Mouse (Mus musculus) MEL (cell line): ENCODE measurements at regions not wholly inside any gene's neighbourhood (a gene's known extent, or its start where the extent isn't known, plus 50 kb on each side); places are given as distances from the start of the nearest gene placed in this dataset.

Experiments used
- DNase-seq: peaks from one replicate; pipeline ENCODE4 v3.0.0; 2011; ENCODE audit warnings: low read depth, low spot score
- H3K27ac ChIP-seq: 2 replicates; pipeline ENCODE4 v1.5.1; 2012; ENCODE audit warnings: low read depth, mild to moderate bottlenecking, control low read depth, low read length, moderate library complexity; ENCODE audit not compliant: control insufficient read depth
- H3K27me3 ChIP-seq, 2 experiments: fragments of 150-350 bp in 1 of 2; sonication (generic) in 1 of 2; 2 replicates each; pipeline ENCODE4 v1.6.1; 2012; ENCODE audit warnings: low read length in 2 of 2, mild to moderate bottlenecking in 2 of 2, improper control_type of control experiment in 1 of 2, moderate library complexity in 1 of 2; ENCODE audit not compliant: insufficient read depth in 2 of 2, control insufficient read depth in 1 of 2
- H3K36me3 ChIP-seq, 2 experiments: 2 replicates each; pipeline ENCODE4 v1.6.1; 2012 to 2014; ENCODE audit warnings: low read length in 2 of 2, improper control_type of control experiment in 1 of 2, inconsistent platforms in 1 of 2, mild to moderate bottlenecking in 1 of 2; ENCODE audit not compliant: insufficient read depth in 2 of 2, control insufficient read depth in 1 of 2
- H3K4me1 ChIP-seq, 2 experiments: fragments of 150-350 bp in 1 of 2; sonication (generic) in 1 of 2; 2 replicates each; pipeline ENCODE4 v1.6.1; 2012; ENCODE audit warnings: low read length in 2 of 2, improper control_type of control experiment in 1 of 2, mild to moderate bottlenecking in 1 of 2; ENCODE audit not compliant: insufficient read depth in 2 of 2, control insufficient read depth in 1 of 2
- H3K4me3 ChIP-seq, 2 experiments: fragments of 150-350 bp in 1 of 2; sonication (generic) in 1 of 2; 2 replicates each; pipeline ENCODE4 v1.5.1; 2012; ENCODE audit warnings: low read depth in 2 of 2, low read length in 2 of 2, mild to moderate bottlenecking in 2 of 2, moderate library complexity in 2 of 2, control low read depth in 1 of 2, improper control_type of control experiment in 1 of 2; ENCODE audit not compliant: control insufficient read depth in 1 of 2, insufficient read depth in 1 of 2
- H3K79me2 ChIP-seq: 2 replicates; pipeline ENCODE4 v1.6.1; 2012; ENCODE audit warnings: mild to moderate bottlenecking, low read length, moderate library complexity; ENCODE audit not compliant: control insufficient read depth, poor library complexity, insufficient read depth
- H3K9ac ChIP-seq: 2 replicates; pipeline ENCODE4 v1.6.1; 2012; ENCODE audit warnings: low read depth, mild to moderate bottlenecking, control low read depth, low read length, moderate library complexity; ENCODE audit not compliant: control insufficient read depth, poor library complexity, severe bottlenecking
- H3K9me3 ChIP-seq: fragments of 150-350 bp; sonication (generic); replicated peaks from 2 replicates; pipeline ENCODE4 v1.6.1; 2012; ENCODE audit warnings: mild to moderate bottlenecking, low read length, improper control_type of control experiment, moderate library complexity; ENCODE audit not compliant: insufficient read depth
- BHLHE40 ChIP-seq: IDR thresholded peaks from 2 replicates; pipeline ENCODE4 v1.6.1; 2012; ENCODE audit warnings: low read depth, mild to moderate bottlenecking, inconsistent platforms, low read length, improper control_type of control experiment, borderline replicate concordance
- CHD1 ChIP-seq: IDR thresholded peaks from 2 replicates; pipeline ENCODE4 v1.6.1; 2012; ENCODE audit warnings: low read depth, mild to moderate bottlenecking, inconsistent platforms, low read length, improper control_type of control experiment
- CHD2 ChIP-seq: IDR thresholded peaks from 2 replicates; pipeline ENCODE4 v1.6.1; 2011; ENCODE audit warnings: low read length, improper control_type of control experiment
- CTCF ChIP-seq, 3 experiments: IDR thresholded peaks in 2 of 3; conservative IDR thresholded peaks in 1 of 3; 2 replicates each; pipeline ENCODE4 v1.5.1; 2011 to 2012; ENCODE audit warnings: low read length in 3 of 3, low read depth in 2 of 3, mild to moderate bottlenecking in 2 of 3, improper control_type of control experiment in 1 of 3, inconsistent platforms in 1 of 3, mixed read lengths in 1 of 3, moderate library complexity in 1 of 3; ENCODE audit not compliant: control insufficient read depth in 1 of 3, insufficient read depth in 1 of 3, poor library complexity in 1 of 3, severe bottlenecking in 1 of 3
- ELF1 ChIP-seq: IDR thresholded peaks from 2 replicates; pipeline ENCODE4 v1.6.1; 2014; ENCODE audit warnings: low read depth, mild to moderate bottlenecking, inconsistent platforms, low read length, improper control_type of control experiment, moderate library complexity
- ETS1 ChIP-seq: IDR thresholded peaks from 2 replicates; pipeline ENCODE4 v1.6.1; 2012; ENCODE audit warnings: low read depth, mild to moderate bottlenecking, inconsistent platforms, low read length, improper control_type of control experiment, moderate library complexity
- GATA1 ChIP-seq: IDR thresholded peaks from 2 replicates; pipeline ENCODE4 v1.6.1; 2011; ENCODE audit warnings: low read depth, low read length, improper control_type of control experiment
- HCFC1 ChIP-seq: IDR thresholded peaks from 2 replicates; pipeline ENCODE4 v1.6.1; 2012; ENCODE audit warnings: low read depth, mild to moderate bottlenecking, inconsistent platforms, low read length, improper control_type of control experiment, moderate library complexity
- JUND ChIP-seq: IDR thresholded peaks from 2 replicates; pipeline ENCODE4 v1.6.1; 2011; ENCODE audit warnings: low read depth, mild to moderate bottlenecking, improper control_type of control experiment, low read length
- MAX ChIP-seq: IDR thresholded peaks from 2 replicates; pipeline ENCODE4 v1.6.1; 2011; ENCODE audit warnings: low read length, improper control_type of control experiment
- MAZ ChIP-seq: IDR thresholded peaks from 2 replicates; pipeline ENCODE4 v1.6.1; 2012; ENCODE audit warnings: low read depth, mild to moderate bottlenecking, inconsistent platforms, low read length, improper control_type of control experiment
- MEF2A ChIP-seq: IDR thresholded peaks from 2 replicates; pipeline ENCODE4 v1.6.1; 2014; ENCODE audit warnings: low read depth, mild to moderate bottlenecking, inconsistent platforms, low read length, improper control_type of control experiment; ENCODE audit not compliant: poor library complexity, insufficient replicate concordance, severe bottlenecking; ENCODE audit errors: extremely low read depth
- NELFE ChIP-seq: IDR thresholded peaks from 2 replicates; pipeline ENCODE4 v1.6.1; 2011; ENCODE audit warnings: low read depth, low read length, improper control_type of control experiment
- POLR2AphosphoS2 ChIP-seq: IDR thresholded peaks from 2 replicates; pipeline ENCODE4 v1.6.1; 2011; ENCODE audit warnings: low read length, improper control_type of control experiment
- RCOR1 ChIP-seq: IDR thresholded peaks from 2 replicates; pipeline ENCODE4 v1.6.1; 2012; ENCODE audit warnings: low read depth, mild to moderate bottlenecking, inconsistent platforms, low read length, improper control_type of control experiment
- SIN3A ChIP-seq: IDR thresholded peaks from 2 replicates; pipeline ENCODE4 v1.6.1; 2012; ENCODE audit warnings: low read length, improper control_type of control experiment, inconsistent platforms
- TBP ChIP-seq: IDR thresholded peaks from 2 replicates; pipeline ENCODE4 v1.8.0; 2011; ENCODE audit warnings: low read depth, low read length, improper control_type of control experiment
- TCF12 ChIP-seq: IDR thresholded peaks from 2 replicates; pipeline ENCODE4 v1.6.1; 2014; ENCODE audit warnings: low read depth, mild to moderate bottlenecking, inconsistent platforms, low read length, improper control_type of control experiment, moderate library complexity
- UBTF ChIP-seq: IDR thresholded peaks from 2 replicates; pipeline ENCODE4 v1.6.1; 2012; ENCODE audit warnings: low read depth, mild to moderate bottlenecking, inconsistent platforms, low read length, improper control_type of control experiment, moderate library complexity, borderline replicate concordance; ENCODE audit not compliant: insufficient read depth
- ZC3H11A ChIP-seq: IDR thresholded peaks from 2 replicates; pipeline ENCODE4 v1.6.1; 2012; ENCODE audit warnings: low read depth, mild to moderate bottlenecking, inconsistent platforms, low read length, improper control_type of control experiment
- ZMIZ1 ChIP-seq: IDR thresholded peaks from 2 replicates; pipeline ENCODE4 v1.6.1; 2012; ENCODE audit warnings: low read depth, mild to moderate bottlenecking, inconsistent platforms, low read length, improper control_type of control experiment, moderate library complexity

DNA sequence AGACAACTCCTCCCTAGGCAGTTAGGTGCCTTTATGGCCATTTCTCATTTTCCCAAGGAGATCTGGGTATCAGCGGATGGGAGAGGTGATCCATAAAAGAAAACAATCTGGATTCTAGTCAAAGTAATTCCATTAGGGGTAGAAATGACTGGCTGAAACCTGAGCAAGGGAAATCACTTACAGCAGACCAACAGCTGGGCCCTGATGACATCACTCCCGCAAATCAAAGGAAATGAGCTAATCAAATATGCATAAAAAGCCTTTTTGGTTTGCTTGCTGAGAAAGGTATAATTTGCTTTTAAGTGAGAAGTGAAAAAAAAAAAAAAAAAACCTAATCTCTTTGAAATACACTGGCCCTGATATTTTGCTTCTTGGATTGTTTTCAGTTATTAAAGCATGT, 506.2 kb downstream of the Ebf1 start:
- Histone ChIP-seq H3K27ac (no peak overlapping the region), H3K36me3 (no peaks in the 10 kb centered on the region), H3K9me3 (no peaks in the 10 kb centered on the region), H3K4me3 (no peak overlapping the region), H3K27me3 (no peaks in the 10 kb centered on the region), H3K79me2 (no peaks in the 10 kb centered on the region; the same call in 1 of the 2 replicates), H3K9ac (no peak overlapping the region), H3K4me1 (no peaks in the 10 kb centered on the region)
- DNase-seq: no peak
- TF ChIP-seq ELF1: no peak
- no peak for TF ChIP-seq SIN3A
- TF ChIP-seq HCFC1: no peak
- no peak for TF ChIP-seq TCF12
- no peak for TF ChIP-seq ZC3H11A
- TF ChIP-seq JUND: no peak
- no peak for TF ChIP-seq CHD2
- TF ChIP-seq CHD1: no peak
- TF ChIP-seq MAZ: no peak
- no peak for TF ChIP-seq ETS1
- no peak for TF ChIP-seq GATA1
- no peak for TF ChIP-seq MAX
- no peak for TF ChIP-seq TBP
- TF ChIP-seq POLR2AphosphoS2: no peak
- TF ChIP-seq RCOR1: no peak
- TF ChIP-seq BHLHE40: no peak
- TF ChIP-seq MEF2A: no peak

DNA sequence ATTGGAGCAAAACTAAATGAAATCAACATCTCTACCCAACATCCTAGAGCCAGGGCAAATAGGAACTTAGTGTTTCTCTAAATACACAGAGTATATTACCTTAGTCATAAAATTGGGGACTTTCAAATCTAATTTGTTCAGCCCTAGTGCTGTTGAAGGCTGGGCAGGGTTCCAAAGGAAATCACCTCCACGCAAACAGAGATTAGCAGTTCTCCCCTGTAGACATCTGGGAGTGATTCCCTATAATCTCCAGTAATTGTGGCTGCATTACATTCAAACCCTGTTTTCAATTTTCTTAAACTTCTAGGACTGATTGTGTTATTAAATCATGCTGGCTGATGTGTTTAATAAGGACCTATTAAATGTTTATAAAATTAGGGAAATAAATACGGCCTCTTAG, 519.7 kb downstream of the Ebf1 start:
- H3K36me3 ChIP-seq: no peaks in the 10 kb centered on the region
- H3K4me3 ChIP-seq: no peak overlapping the region

More for the DNA sequence above, 519.7 kb downstream of the Ebf1 start:
- DNase-seq: no peak
- no peak for TF ChIP-seq ZMIZ1
- no peak for TF ChIP-seq MAX
- no peak for TF ChIP-seq NELFE
- TF ChIP-seq UBTF: no peak
- TF ChIP-seq CTCF (IDR thresholded peaks at IDR 0.05 in 2 of 3, conservative IDR thresholded peaks at IDR 0.05 in 1 of 3; ENCODE audit: control insufficient read depth in 1 of 3, insufficient read depth in 1 of 3, low read depth in 2 of 3, low read length in 3 of 3, poor library complexity in 1 of 3, severe bottlenecking in 1 of 3): no peak
- no peak for TF ChIP-seq SIN3A
- no peak for TF ChIP-seq GATA1
- no peak for TF ChIP-seq ZC3H11A
- TF ChIP-seq MAZ: no peak
- H3K79me2 ChIP-seq: no peaks in the 10 kb centered on the region
- H3K27me3 ChIP-seq: no peaks in the 10 kb centered on the region
- H3K9ac ChIP-seq: no peak overlapping the region
- no peak overlapping the region for H3K27ac ChIP-seq
- no peaks in the 10 kb centered on the region for H3K9me3 ChIP-seq
- H3K4me1 ChIP-seq: no peaks in the 10 kb centered on the region
